Mouse (Mus musculus) MEL (cell line): Measurements from ENCODE around the gene Wwc1. TPM values are rescaled to one million over a fixed set of nuclear protein-coding genes. Genes with fewer than 3 reads are reported as not detected.
A peak's percentile ranks its signal among the peaks of the same experiment; 100 is the strongest.

ENCODE experiments used
- DNase-seq: peaks from one replicate; pipeline ENCODE4 v3.0.0; 2011; ENCODE audit warnings: low read depth, low spot score
- H3K27ac ChIP-seq: 2 replicates; pipeline ENCODE4 v1.5.1; 2012; ENCODE audit warnings: low read depth, mild to moderate bottlenecking, control low read depth, low read length, moderate library complexity; ENCODE audit not compliant: control insufficient read depth
- H3K27me3 ChIP-seq, 2 experiments: fragments of 150-350 bp in 1 of 2; sonication (generic) in 1 of 2; 2 replicates each; pipeline ENCODE4 v1.6.1; 2012; ENCODE audit warnings: low read length in 2 of 2, mild to moderate bottlenecking in 2 of 2, improper control_type of control experiment in 1 of 2, moderate library complexity in 1 of 2; ENCODE audit not compliant: insufficient read depth in 2 of 2, control insufficient read depth in 1 of 2
- H3K36me3 ChIP-seq, 2 experiments: 2 replicates each; pipeline ENCODE4 v1.6.1; 2012 to 2014; ENCODE audit warnings: low read length in 2 of 2, improper control_type of control experiment in 1 of 2, inconsistent platforms in 1 of 2, mild to moderate bottlenecking in 1 of 2; ENCODE audit not compliant: insufficient read depth in 2 of 2, control insufficient read depth in 1 of 2
- H3K4me1 ChIP-seq, 2 experiments: fragments of 150-350 bp in 1 of 2; sonication (generic) in 1 of 2; 2 replicates each; pipeline ENCODE4 v1.6.1; 2012; ENCODE audit warnings: low read length in 2 of 2, improper control_type of control experiment in 1 of 2, mild to moderate bottlenecking in 1 of 2; ENCODE audit not compliant: insufficient read depth in 2 of 2, control insufficient read depth in 1 of 2
- H3K4me3 ChIP-seq, 2 experiments: fragments of 150-350 bp in 1 of 2; sonication (generic) in 1 of 2; 2 replicates each; pipeline ENCODE4 v1.5.1; 2012; ENCODE audit warnings: low read depth in 2 of 2, low read length in 2 of 2, mild to moderate bottlenecking in 2 of 2, moderate library complexity in 2 of 2, control low read depth in 1 of 2, improper control_type of control experiment in 1 of 2; ENCODE audit not compliant: control insufficient read depth in 1 of 2, insufficient read depth in 1 of 2
- H3K79me2 ChIP-seq: 2 replicates; pipeline ENCODE4 v1.6.1; 2012; ENCODE audit warnings: mild to moderate bottlenecking, low read length, moderate library complexity; ENCODE audit not compliant: control insufficient read depth, poor library complexity, insufficient read depth
- H3K9ac ChIP-seq: 2 replicates; pipeline ENCODE4 v1.6.1; 2012; ENCODE audit warnings: low read depth, mild to moderate bottlenecking, control low read depth, low read length, moderate library complexity; ENCODE audit not compliant: control insufficient read depth, poor library complexity, severe bottlenecking
- H3K9me3 ChIP-seq: fragments of 150-350 bp; sonication (generic); replicated peaks from 2 replicates; pipeline ENCODE4 v1.6.1; 2012; ENCODE audit warnings: mild to moderate bottlenecking, low read length, improper control_type of control experiment, moderate library complexity; ENCODE audit not compliant: insufficient read depth
- BHLHE40 ChIP-seq: IDR thresholded peaks from 2 replicates; pipeline ENCODE4 v1.6.1; 2012; ENCODE audit warnings: low read depth, mild to moderate bottlenecking, inconsistent platforms, low read length, improper control_type of control experiment, borderline replicate concordance
- CHD2 ChIP-seq: IDR thresholded peaks from 2 replicates; pipeline ENCODE4 v1.6.1; 2011; ENCODE audit warnings: low read length, improper control_type of control experiment
- GATA1 ChIP-seq: IDR thresholded peaks from 2 replicates; pipeline ENCODE4 v1.6.1; 2011; ENCODE audit warnings: low read depth, low read length, improper control_type of control experiment
- JUND ChIP-seq: IDR thresholded peaks from 2 replicates; pipeline ENCODE4 v1.6.1; 2011; ENCODE audit warnings: low read depth, mild to moderate bottlenecking, improper control_type of control experiment, low read length
- KAT2A ChIP-seq: conservative IDR thresholded peaks from 2 replicates; pipeline ENCODE4 v1.6.1; 2012; ENCODE audit warnings: low read depth, low read length, improper control_type of control experiment, inconsistent platforms
- MAFK ChIP-seq: IDR thresholded peaks from 2 replicates; pipeline ENCODE4 v1.6.1; 2011; ENCODE audit warnings: low read depth, mild to moderate bottlenecking, low read length, improper control_type of control experiment, borderline replicate concordance
- MAX ChIP-seq: IDR thresholded peaks from 2 replicates; pipeline ENCODE4 v1.6.1; 2011; ENCODE audit warnings: low read length, improper control_type of control experiment
- MEF2A ChIP-seq: IDR thresholded peaks from 2 replicates; pipeline ENCODE4 v1.6.1; 2014; ENCODE audit warnings: low read depth, mild to moderate bottlenecking, inconsistent platforms, low read length, improper control_type of control experiment; ENCODE audit not compliant: poor library complexity, insufficient replicate concordance, severe bottlenecking; ENCODE audit errors: extremely low read depth
- MXI1 ChIP-seq: IDR thresholded peaks from 2 replicates; pipeline ENCODE4 v1.6.1; 2011; ENCODE audit warnings: mild to moderate bottlenecking, low read depth, low read length, improper control_type of control experiment
- MYB ChIP-seq: IDR thresholded peaks from 2 replicates; pipeline ENCODE4 v1.6.1; 2011; ENCODE audit warnings: mild to moderate bottlenecking, low read depth, low read length, improper control_type of control experiment
- POLR2A ChIP-seq, 2 experiments: IDR thresholded peaks; 2 replicates each; pipeline ENCODE4 v1.6.1; 2011 to 2012; ENCODE audit warnings: low read length in 2 of 2, mild to moderate bottlenecking in 2 of 2, control low read depth in 1 of 2, improper control_type of control experiment in 1 of 2, low read depth in 1 of 2, moderate library complexity in 1 of 2; ENCODE audit not compliant: control insufficient read depth in 1 of 2, insufficient read depth in 1 of 2, poor library complexity in 1 of 2
- POLR2AphosphoS2 ChIP-seq: IDR thresholded peaks from 2 replicates; pipeline ENCODE4 v1.6.1; 2011; ENCODE audit warnings: low read length, improper control_type of control experiment
- SMC3 ChIP-seq: IDR thresholded peaks from 2 replicates; pipeline ENCODE4 v1.6.1; 2011; ENCODE audit warnings: low read depth, low read length, improper control_type of control experiment
- TAL1 ChIP-seq: IDR thresholded peaks from 2 replicates; pipeline ENCODE4 v1.6.1; 2012; ENCODE audit warnings: mild to moderate bottlenecking, inconsistent platforms, low read length, moderate library complexity, mixed read lengths
- TCF12 ChIP-seq: IDR thresholded peaks from 2 replicates; pipeline ENCODE4 v1.6.1; 2014; ENCODE audit warnings: low read depth, mild to moderate bottlenecking, inconsistent platforms, low read length, improper control_type of control experiment, moderate library complexity
- UBTF ChIP-seq: IDR thresholded peaks from 2 replicates; pipeline ENCODE4 v1.6.1; 2012; ENCODE audit warnings: low read depth, mild to moderate bottlenecking, inconsistent platforms, low read length, improper control_type of control experiment, moderate library complexity, borderline replicate concordance; ENCODE audit not compliant: insufficient read depth
- ZKSCAN1 ChIP-seq: IDR thresholded peaks from 2 replicates; pipeline ENCODE4 v1.6.1; 2012; ENCODE audit warnings: low read depth, mild to moderate bottlenecking, inconsistent platforms, low read length, improper control_type of control experiment, moderate library complexity
- ZMIZ1 ChIP-seq: IDR thresholded peaks from 2 replicates; pipeline ENCODE4 v1.6.1; 2012; ENCODE audit warnings: low read depth, mild to moderate bottlenecking, inconsistent platforms, low read length, improper control_type of control experiment, moderate library complexity
- ZNF384 ChIP-seq: IDR thresholded peaks from 2 replicates; pipeline ENCODE4 v1.6.1; 2012; ENCODE audit warnings: low read depth, mild to moderate bottlenecking, inconsistent platforms, low read length, improper control_type of control experiment
- polyA plus RNA-seq, 2 experiments: library from polyadenylated mRNA; stranded (reverse) in 1 of 2; unstranded in 1 of 2; fragments of >175 nt in 1 of 2; fragments of >200 nt in 1 of 2; gene quantifications; 2 replicates each; pipeline versions ENCODE4 v1.2.1 to v1.2.4; 2012; ENCODE audit warnings: low replicate concordance in 2 of 2, low read depth in 1 of 2; ENCODE audit not compliant: insufficient read length in 2 of 2, insufficient read depth in 1 of 2, missing spikeins in 1 of 2
- total RNA-seq: library from RNA; depleted of rRNA; stranded (reverse); fragments of 300-350 nt; gene quantifications from 2 replicates; pipeline ENCODE4 v1.2.3, GENCODE M21; 2012; rRNA removed

Gene Wwc1
- total RNA-seq (0.39 and 0.46 TPM in 2 replicates), polyA plus RNA-seq (under 1 TPM in 1 of 2 experiments, not detected in 1; 0.39 TPM)

DNA sequence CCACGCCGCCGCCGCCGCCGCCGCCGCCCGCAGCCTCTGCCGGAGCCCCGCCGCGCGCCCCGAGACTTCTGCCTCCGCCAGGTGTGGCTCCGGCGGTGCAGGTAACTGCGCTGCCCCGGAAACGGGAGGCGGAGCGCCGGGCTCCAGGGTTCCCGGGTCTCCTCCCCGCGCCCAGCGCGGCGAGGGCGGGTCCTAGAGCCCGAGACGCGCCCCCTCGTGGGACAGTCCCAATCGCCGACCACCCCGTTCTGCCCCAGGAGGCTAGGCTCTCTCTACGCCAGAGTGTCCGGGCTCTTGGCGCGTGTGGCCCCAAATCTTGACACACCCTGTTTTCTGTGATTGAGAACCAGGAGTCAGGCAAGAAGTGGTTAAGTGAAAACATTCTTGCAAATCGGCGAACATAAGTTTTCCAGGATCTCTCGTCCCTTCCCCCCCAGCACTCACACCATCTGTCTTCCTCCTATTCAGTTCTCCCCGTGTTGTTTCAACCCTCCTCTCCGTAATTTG is at the start of gene Wwc1:
Gene Wwc1 (minus strand): TSS at position 117 of the 507 bp plus-strand sequence.
- H3K36me3 ChIP-seq: no peaks in the 10 kb centered on the region
- TF ChIP-seq POLR2A (IDR thresholded peaks at IDR 0.05; ENCODE audit: control insufficient read depth in 1 of 2, insufficient read depth in 1 of 2, low read depth in 1 of 2, low read length in 2 of 2, poor library complexity in 1 of 2): 0 out of 4 replicates have a peak, but pooled peaks of 1 of the 2 experiments have one; percentile 12
- no peak for TF ChIP-seq MAX
- TF ChIP-seq, all 39 proteins: peak for 1
- Histone ChIP-seq H3K27ac (no peak within 1 kb of the TSS), H3K9me3 (no peaks in the 10 kb centered on the region), H3K4me1 (no peaks in the 10 kb centered on the region), H3K9ac (no peak within 1 kb of the TSS), H3K79me2 (no peaks in the 10 kb centered on the region), H3K27me3 (no peaks in the 10 kb centered on the region), H3K4me3 (no peak within 1 kb of the TSS)
- DNase-seq: no peak

DNA sequence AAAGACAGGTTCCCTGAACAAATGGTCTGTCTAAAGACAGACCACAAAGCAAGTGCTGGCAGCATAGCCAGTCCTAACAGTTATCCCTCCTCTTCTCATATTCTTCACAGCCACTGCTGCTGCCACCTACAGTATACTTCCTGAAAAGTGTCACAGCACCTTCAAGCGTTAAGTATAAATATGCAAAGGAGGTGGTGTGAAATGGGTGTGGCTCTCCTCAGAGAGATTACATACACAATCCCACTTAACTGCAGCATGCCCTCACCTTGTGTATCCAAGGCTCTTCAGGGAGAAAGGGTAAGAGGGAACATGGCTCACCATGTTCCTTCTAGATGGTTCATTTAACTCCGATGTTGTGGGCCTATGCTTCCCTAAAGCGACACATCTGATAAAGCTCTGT is 39.7 kb upstream of the Wwc1 start:
- no peaks in the 10 kb centered on the region for H3K9me3 ChIP-seq
- H3K4me1 ChIP-seq: no peaks in the 10 kb centered on the region
- no peak overlapping the region for H3K9ac ChIP-seq
- H3K27ac ChIP-seq: no peak overlapping the region
- no peaks in the 10 kb centered on the region for H3K36me3 ChIP-seq
- H3K79me2 ChIP-seq: no peaks in the 10 kb centered on the region
- H3K27me3 ChIP-seq: no peaks in the 10 kb centered on the region
- TF ChIP-seq ZKSCAN1: no peak
- TF ChIP-seq GATA1: no peak
- no peak for TF ChIP-seq MEF2A
- no peak for TF ChIP-seq SMC3
- no peak for TF ChIP-seq ZNF384
- TF ChIP-seq MAFK: no peak
- no peak for TF ChIP-seq UBTF
- TF ChIP-seq, all 39 proteins: peak for 0
- DNase-seq: no peak
- no peak overlapping the region for H3K4me3 ChIP-seq

DNA sequence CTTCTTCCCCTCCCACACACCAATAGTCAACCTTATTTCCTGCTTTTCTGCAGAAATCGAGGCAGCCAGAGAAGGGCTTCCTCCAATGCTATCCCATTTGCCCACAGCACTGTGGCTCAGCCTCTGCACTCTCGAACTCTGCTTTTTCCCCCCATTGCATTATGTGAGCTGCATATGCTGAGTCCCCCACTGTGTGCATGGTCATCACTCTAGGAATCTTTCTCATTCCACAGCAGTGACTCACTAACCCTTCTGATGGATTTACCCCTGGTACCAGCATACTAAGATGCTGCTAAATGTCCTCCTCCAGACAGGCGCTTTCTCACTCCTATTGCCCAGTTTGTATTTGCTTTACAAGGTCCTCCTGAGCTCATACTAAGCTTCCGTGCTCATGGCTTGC is 32.9 kb upstream of the Wwc1 start:
- no peak overlapping the region for H3K27ac ChIP-seq
- H3K4me1 ChIP-seq: no peaks in the 10 kb centered on the region
- H3K4me3 ChIP-seq: no peak overlapping the region
- no peaks in the 10 kb centered on the region for H3K9me3 ChIP-seq
- no peaks in the 10 kb centered on the region for H3K36me3 ChIP-seq
- no peaks in the 10 kb centered on the region for H3K79me2 ChIP-seq
- no peaks in the 10 kb centered on the region for H3K27me3 ChIP-seq
- H3K9ac ChIP-seq: no peak overlapping the region
- no peak for DNase-seq
- TF ChIP-seq TAL1 (no peak), BHLHE40 (no peak), KAT2A (no peak), MYB (no peak), ZMIZ1 (no peak), TCF12 (no peak), POLR2AphosphoS2 (no peak), CHD2 (no peak), JUND (no peak), MXI1 (no peak), MEF2A (no peak)
